ENCODE assay signal across 18 mouse cellular contexts in the genomic region with DNA sequence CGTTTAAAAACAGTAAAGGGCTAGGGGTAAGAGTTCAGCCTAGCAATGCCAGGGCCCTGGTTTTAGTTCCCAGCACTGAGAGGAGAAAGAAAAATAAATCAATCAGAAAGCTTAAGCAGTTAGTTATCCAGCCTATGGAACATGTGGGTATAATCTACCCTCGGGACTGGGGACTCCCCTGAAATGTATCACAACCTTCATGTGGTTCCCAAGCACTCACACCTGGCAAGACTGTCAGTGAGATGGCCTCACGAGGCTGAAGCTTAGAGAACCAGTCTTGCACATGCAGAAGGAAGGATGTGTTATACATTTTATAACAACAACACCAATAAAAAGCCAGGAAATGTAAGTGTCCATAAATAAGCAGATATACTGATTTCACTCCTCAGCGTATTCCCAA.
"Had no signal": no experiment of that assay in that cellular context is flagged by ENCODE, and none has a peak within 500 bp of the region (broad histone marks: within the 10 kb centered on the region; RNA-seq: fewer than 3 reads in every experiment).

No protein-coding gene starts in this region.

- DNase-seq: lung, adult 2 months; lung, postnatal 14 days; lung, postnatal 36 days; right cerebral cortex, postnatal 25 days; right cerebral cortex, postnatal 4 days; spleen, adult 18-20 months; thymus, adult 18-20 months; thymus, postnatal 14 days; thymus, postnatal 36 days had no signal

- H3K9ac ChIP-seq: liver, embryonic 14.5 days; lung, embryonic 15.5 days; midbrain, embryonic 12.5 days; midbrain, embryonic 15.5 days; neural tube, embryonic 12.5 days had no signal

- H3K4me2 ChIP-seq: lung, embryonic 15.5 days; midbrain, embryonic 12.5 days; midbrain, embryonic 15.5 days; neural tube, embryonic 12.5 days had no signal

- H3K4me1 ChIP-seq: lung, embryonic 15.5 days; midbrain, embryonic 10.5 days; midbrain, embryonic 12.5 days; midbrain, embryonic 15.5 days; neural tube, embryonic 12.5 days had no signal

- H3K27me3 ChIP-seq: lung, embryonic 15.5 days; megakaryocyte, embryonic 14.5 days; midbrain, embryonic 12.5 days; midbrain, embryonic 15.5 days; neural tube, embryonic 12.5 days had no signal

- ATAC-seq: lung, postnatal 0 days; midbrain, embryonic 15.5 days had no signal

- H3K36me3 ChIP-seq: lung, embryonic 15.5 days; midbrain, embryonic 10.5 days; midbrain, embryonic 12.5 days; midbrain, embryonic 15.5 days; neural tube, embryonic 12.5 days had no signal

- H3K27ac ChIP-seq: liver, embryonic 14.5 days; lung, embryonic 15.5 days; macrophage; midbrain, embryonic 10.5 days; midbrain, embryonic 12.5 days; midbrain, embryonic 15.5 days; neural tube, embryonic 12.5 days had no signal

- H3K4me3 ChIP-seq: lung, embryonic 15.5 days; megakaryocyte, embryonic 14.5 days; midbrain, embryonic 10.5 days; midbrain, embryonic 12.5 days; midbrain, embryonic 15.5 days; neural tube, embryonic 12.5 days had no signal

- H3K9me3 ChIP-seq: lung, embryonic 15.5 days; megakaryocyte, embryonic 14.5 days; midbrain, embryonic 10.5 days; midbrain, embryonic 12.5 days; midbrain, embryonic 15.5 days; neural tube, embryonic 12.5 days had no signal
